Mouse (Mus musculus) cerebellum, adult 11 months (tissue): Measurements from ENCODE around the gene Kcna1.

Experiments
- DNase-seq: peaks from one replicate; pipeline ENCODE4 v3.0.0; 2022

Gene Kcna1

DNA sequence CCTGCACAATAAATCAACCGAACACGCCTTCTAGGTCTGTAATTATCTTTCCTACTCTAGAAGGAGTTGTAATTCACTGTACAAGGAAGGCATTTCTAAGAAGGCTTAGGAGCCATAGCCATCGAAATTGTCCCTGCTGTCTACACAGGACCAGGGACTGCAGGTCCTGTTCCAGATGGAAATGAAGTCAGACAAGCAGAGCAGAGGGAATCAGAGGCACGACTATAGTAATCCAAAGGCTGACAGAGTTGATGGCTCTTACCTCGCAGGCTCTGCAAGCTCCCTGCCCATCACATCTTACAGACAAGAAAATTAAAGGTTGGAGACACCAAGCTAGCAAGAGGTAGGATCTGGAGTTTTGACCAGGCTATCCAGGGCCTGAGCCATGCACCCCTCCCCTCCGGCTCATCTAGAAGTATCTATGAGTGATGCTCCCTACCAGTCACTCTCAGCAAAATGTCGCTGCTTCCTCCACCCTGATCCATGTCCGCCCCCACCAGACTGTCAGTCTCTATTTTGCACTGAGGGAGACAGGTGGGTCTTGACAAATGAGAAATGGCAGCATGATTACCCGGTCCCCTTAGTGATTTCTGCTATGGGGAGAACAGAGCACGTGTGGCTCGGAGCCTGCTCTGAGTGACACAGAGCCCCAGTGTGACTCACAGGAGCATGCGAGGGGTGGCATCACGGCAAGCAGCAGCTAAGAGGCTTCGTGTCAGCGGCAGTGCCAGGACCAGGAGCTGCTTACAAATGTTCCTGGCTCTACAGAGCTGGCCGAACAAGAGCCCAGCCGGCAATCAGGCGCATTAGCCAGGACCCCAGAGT, 50.2 kb downstream of the Kcna1 start:
- DNase-seq = no peak

DNA sequence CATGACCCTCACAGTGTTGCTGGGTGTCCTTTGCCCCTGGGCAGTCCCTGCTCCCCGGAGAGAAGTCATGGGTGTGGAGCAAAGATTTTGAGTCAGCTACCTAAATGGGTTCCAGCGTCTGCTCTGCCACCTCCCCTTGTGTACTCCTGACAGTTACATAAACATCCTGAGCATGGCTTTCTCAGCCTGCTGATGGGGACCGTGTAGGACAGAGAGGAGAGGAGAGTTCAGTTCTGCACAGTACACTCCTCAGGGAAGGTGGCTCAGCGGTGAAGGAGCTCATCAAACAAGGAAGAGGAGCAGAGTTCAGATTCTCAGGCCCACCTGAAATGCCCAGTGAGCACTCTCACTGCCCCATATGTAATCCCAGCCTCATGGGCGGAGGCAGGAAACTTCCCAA, 51.1 kb downstream of the Kcna1 start:
- DNase-seq = no peak

DNA sequence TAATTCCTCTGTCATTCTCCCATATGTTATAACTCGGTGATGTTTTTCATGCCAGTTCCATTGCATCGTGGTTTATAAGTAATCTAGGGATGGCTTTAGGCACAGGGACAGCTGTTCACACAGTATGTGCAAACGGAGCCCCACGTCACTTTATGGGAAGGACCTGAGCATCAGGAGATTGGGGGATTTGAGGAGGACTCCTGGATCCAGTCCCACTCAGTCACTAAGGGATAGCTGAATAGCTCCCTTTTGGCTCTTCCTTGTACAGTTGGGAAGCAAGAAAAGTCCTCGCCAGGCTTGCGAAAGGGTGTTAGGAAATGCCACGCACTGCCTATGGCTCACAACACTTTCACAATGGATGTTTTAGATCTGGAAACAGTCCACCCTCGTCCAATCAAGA, 51.8 kb downstream of the Kcna1 start:
- DNase-seq = no peak

DNA sequence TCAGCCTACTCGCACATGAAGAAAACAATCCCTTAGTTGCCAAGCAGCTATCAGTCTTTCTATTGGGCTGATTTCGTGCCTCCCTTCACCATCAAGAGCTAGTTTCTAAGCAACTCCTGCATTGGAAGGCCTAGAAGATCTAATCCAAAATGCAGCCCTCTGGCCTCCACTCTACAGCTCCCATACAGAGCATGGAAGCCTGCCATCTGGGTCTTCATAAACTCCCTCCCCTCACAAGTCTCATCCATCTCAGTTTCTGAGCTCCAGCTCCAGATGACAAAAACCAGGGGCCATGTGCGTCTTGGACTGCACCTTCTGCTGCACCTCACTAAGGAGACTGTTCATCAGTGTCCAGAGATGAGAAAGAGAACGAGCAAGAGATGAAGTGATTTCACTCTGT, 52.8 kb downstream of the Kcna1 start:
- DNase-seq = no peak
